Mouse (Mus musculus): Measurements from ENCODE around the gene Itga1.

The Itga1 gene

DNA sequence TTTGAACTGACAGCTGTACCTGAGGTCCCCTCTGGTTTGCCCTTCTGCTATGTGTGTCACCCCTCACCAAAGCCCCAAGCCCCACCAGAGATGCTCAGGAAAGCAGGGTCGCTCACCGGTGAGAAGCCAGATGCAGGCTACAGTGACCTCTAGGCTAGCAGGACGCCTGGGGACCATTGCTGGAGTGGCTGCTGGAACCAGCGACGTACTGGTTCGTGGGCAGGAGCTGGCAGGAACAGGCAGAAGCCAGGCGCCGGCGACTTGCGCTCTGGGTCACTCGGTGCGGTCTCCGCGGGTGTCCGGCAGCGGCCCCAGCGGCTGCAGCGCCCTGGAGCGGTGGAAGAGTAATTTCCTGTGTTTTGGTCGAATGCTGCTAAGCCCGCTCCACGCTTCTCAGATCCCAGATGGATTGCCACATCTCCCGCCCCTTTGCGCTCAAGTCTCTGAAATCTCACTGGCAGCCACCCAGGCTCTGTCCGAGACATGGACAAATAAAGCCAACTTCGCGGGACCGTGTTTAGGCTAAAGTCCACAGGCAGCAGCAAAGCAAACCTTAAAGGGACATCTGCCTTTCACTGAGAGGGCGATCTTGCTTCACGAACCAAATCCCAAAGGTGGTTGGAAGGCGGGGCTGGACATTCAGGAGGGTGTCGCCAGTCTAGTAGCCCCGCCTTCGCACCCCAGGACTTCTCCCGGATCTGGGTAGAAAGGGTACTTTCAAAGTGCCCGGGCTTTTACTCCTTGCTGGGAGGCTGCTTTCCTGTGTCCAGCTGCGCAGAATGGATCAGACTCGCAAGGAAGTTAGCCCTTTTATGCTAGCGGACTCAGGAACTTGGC lies at the start of gene Itga1, which contains the start of gene Gm49395:
Gene Itga1, minus strand, starts transcription at position 610 of the 837 bp plus-strand sequence.
Gene Gm49395, minus strand, starts transcription at position 567 of the 837 bp plus-strand sequence.
- in situ Hi-C loops (cut with MboI, MseI) = no loop called here

DNA sequence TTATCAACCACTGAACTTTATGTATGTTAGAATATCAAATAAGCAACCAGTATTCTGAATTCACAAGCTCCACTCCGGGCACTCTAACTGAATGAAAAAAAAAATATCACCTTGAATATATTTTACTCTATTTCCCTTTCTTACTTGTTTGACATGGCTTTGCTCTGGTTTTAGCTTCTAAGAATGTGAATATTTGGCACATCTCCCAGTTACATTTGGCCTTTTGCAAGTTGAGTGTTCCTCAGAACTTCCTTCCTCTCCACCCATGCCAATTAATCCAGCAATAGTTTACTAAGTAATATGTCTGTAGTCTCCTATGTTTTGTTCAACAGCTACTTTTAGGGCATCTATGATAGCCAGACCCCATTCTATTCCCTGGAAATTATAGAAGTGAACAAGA lies 48.8 kb upstream of the Itga1 start:
- in situ Hi-C loops (cut with MboI, MseI) = no loop called here

DNA sequence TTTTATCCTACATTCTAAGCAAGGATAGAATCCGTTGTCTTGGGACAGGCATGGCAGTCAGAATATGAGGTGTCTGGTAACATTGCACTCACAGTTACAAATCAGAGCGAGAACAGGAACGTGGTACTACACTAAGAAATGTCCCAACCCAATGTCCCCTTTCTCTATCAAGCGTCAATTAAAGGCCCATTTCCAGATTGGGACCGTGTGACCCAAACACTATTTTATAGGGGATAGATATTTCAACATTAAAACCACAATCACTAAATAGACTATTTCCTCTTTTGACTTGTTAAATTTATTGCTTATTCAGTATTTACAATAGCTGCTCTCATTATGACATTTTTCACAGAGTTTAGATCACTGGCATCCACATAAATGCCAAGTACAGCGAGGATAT lies 48.1 kb upstream of the Itga1 start:
- in situ Hi-C loops (cut with MboI, MseI) = no loop called here

DNA sequence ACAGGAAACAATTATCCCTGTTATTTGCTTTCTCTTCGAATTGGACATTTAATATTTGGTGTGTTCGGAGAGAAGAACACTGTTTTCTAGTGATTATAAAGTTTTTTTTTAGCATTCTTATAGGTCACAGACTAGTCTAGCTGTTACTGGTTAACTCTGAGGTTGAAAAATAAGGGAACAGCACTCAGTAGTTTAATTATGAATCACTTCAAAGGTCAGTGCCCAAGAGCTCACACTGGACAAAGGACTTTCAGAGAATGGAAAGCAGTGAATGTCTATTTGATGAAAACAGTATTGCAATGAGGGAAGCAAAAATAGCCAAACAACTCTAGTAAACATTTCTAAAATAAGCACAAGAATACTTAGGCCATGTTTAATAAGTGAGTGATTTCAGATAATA lies 41.8 kb upstream of the Itga1 start:
- in situ Hi-C loops (cut with MboI, MseI) = no loop called here

DNA sequence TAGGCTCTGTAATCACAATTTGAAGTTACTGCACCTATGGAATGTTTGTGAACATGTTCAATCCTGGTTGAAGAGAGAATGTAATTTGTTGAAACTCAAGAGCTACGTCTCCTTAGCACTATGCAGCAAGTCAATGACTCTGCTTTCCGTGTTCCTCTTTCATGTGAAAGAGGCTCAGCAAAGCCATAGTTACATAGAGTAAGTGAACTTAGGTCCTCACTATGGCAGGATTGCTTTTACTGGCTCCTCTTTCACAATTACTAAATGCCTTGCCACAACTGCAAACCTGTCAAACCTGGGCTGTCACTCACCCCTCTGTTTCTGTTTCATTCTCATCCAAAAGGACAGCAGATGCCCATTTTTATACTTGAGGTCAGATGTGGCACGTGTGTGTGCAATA lies 40.3 kb upstream of the Itga1 start:
- in situ Hi-C loops (cut with MboI, MseI) = no loop called here

DNA sequence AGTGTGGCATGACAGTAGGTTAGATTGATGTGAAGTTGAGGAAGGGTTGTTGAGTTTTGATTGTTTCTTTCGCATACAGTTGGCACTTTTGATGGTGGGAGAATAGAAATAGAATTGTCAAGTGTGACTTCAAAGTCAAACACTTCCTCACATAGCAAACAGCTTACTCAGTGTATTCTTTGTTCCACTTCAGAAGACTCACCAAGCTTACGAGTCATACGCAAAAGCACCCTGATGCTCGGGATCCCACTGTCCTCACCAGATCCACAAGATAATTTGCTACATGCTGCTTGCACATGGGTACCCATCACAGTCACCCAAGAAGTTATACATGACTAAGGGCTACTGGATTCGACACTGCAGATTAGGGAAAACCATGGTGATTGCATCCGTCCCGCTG lies 36.7 kb upstream of the Itga1 start:
- in situ Hi-C loops (cut with MboI, MseI) = no loop called here

DNA sequence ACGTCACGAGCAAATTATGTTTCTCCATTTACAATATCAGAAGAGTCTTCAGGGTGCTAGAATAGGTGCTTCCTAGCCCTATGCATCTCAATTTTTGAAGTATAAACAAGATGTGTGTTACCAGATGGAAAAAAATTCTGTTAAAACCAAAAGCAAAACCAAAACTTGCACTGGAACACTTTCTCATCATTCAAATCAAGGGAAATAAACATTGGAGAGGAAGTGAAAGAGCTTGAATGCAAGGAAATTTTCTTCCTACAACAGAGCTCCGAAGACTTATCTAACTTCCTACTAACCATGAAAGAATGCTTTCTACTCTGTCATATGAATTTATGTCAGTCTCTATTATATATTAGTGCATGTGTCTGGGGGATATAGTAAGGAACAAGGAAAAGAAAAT lies 35.0 kb upstream of the Itga1 start:
- in situ Hi-C loops (cut with MboI, MseI) = no loop called here

DNA sequence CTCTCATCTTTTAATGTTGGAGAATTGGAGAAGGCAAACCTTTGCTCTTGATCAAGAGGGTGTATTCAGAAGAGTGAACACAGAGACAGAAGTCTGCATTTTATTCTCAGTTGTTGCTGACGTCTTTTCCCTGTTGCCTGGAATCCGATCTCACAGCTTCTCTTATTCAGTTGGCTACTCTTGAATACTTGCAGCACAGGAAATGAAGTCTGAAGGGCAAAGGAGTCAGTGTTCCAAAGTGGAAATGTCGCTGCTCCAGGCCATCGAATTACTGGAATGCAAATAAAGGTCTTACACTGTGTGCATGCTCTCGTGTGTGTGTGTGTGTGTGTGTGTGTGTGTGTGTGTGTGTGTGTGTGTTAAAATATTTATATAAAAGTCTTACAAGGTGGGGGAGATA lies 30.7 kb upstream of the Itga1 start:
- in situ Hi-C loops (cut with MboI, MseI) = no loop called here

DNA sequence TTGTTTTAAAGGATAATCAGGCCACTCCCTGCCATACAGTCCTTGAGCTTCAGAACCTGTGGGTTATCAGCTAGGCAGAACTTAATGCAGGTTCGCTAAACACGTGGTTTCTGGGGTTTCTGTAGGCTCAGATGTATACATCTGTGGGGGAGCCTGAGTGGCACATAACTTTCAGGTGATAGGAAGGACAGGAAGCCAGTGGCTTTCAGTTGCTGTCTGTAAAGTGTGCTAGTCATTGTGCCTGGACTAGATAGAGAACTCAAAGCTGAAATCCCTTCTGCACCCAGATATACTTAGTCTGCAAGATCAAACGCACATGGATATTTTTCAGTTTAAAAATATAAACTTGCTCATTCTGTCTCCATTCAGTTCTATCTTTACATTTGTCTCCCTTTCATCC lies 29.6 kb upstream of the Itga1 start:
- in situ Hi-C loops (cut with MboI, MseI) = no loop called here

DNA sequence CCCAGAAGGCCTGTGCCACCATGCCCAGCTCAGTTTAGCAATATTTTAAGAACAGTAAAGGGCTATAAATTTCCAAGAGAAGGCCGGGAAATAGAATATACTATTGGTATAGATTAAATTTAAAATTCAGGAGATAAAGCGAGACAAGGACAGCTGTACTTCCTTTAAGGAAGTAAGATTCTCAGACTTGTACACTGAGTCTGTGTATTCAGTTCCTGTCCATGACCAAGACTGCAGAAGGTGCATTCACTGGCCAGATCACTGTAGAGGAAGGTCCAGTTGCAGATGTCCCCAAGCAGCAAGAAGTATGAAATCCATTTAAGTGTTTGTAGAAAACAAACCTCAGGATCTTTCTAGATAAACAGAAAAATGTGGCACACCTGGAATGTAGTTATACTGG lies 28.3 kb upstream of the Itga1 start:
- in situ Hi-C loops (cut with MboI, MseI) = no loop called here

DNA sequence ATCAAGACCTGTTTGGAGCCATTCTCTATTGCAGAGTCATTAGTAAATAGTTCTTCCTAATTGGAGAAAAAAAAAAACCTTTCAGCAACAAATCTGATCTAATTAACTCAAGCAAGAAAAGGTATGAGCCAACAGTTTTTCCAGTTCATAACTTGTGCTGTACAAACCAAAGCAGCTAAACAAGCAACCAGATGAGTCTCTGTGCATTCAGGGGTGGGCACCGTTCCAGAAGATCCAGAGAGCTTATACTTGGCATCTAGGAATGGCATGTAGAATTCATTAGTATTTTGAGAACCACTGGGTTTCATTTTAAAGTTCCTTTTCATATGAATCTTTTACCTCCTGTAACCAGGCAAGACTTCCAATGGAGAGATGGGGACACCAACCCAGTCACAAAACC lies 26.1 kb upstream of the Itga1 start:
- in situ Hi-C loops (cut with MboI, MseI) = loop anchor here (10.0 kb wide), 1 partner anchor 623 kb away; no protein-coding TSS in a partner anchor

DNA sequence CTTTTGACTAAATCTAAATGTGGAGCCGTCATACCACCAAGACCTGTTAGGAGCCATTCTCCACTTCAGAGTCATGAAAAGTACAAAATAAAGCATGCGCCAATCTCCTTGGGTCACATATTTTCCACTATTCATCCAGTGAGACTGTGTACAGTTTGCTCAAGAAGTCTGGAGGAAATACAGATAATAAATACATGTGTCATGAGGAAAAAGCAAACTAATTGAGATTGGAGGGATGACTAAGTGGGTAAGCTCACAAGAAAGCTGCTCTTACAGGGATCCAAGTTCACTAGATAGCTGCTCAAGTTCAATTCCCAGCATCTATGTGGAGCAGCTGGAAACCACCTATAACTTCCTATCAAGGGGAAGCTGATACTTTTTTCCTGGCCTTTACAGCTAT lies 24.8 kb upstream of the Itga1 start:
- in situ Hi-C loops (cut with MboI, MseI) = loop anchor here (10.0 kb wide), 1 partner anchor 622 kb away; no protein-coding TSS in a partner anchor

DNA sequence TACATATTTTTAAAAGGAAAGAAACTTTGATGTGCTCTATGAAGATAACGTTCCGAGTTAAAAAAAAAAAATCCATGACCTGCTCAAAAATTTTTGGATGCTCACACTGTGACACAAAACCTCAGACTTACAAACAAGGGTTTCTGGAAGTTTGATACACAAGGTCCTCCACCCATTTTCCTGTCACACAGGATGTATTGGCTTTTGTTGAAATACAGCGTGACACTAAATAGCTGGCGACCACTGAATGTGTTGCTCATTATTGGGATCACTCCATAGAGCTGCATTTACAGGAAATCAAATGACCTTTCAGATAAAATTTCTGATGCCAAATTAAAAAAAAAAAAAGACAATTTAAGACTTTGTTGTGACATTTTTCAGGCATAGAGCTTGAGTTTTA lies 23.4 kb upstream of the Itga1 start:
- in situ Hi-C loops (cut with MboI, MseI) = loop anchor here (10.0 kb wide), 1 partner anchor 620 kb away; no protein-coding TSS in a partner anchor

DNA sequence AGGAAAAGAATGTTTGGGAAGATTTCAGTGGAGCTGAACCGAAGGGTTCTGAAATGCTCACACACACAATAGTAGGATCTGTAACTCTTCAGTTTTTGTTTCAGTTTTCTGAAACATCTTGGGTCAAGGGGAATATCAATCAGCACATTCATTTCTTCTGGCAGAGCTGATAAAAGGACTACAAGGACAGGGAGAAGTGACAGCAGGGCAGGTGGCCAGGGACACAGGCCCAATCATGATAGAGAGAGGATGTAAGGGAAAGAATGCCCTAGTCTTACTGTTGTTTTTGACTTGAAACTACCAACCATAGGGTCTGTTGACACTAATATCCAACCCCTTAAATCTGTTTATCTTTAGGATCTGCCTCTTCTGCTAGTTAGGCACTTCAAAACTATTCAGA lies 22.8 kb upstream of the Itga1 start:
- in situ Hi-C loops (cut with MboI, MseI) = loop anchor here (5.0 to 10.0 kb wide), 2 partner anchors 620 to 1202 kb away; no protein-coding TSS in a partner anchor

DNA sequence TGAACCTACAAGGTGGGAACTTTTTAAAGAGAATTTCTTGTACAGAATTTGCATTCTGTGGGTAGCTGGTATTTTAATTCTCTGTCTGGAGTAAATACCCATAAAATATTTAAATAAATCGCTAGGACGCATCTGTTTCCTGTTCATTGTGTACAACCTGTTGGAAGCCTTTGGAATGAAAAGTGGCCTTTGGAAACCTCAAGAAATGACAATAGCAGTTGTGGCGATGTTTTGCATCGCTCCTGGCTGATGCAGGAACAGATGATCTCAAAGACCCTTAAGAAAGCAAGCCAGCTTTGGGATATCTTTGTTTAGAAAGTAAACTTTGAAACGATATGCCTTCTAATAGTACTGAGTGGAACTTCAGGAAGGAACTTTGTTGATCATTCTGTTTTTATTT lies 17.0 kb upstream of the Itga1 start:
- in situ Hi-C loops (cut with MboI, MseI) = no loop called here

DNA sequence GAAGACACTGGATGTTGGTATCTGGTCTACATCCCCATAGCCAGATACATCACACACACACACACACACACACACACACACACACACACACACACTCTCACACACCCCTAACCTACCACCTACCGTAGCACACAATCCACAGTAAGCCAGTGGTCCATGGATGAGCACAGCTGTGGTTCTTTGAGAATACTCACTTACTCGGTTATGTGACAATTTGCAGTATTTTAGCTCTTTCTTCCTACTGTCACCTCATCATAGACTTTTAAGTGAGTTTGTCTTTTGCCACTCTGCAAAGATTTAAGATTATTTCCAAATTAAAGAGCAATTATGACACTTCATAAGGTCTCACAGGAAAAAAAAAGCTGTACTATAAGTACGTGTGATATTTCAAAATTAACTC lies 16.4 kb upstream of the Itga1 start:
- in situ Hi-C loops (cut with MboI, MseI) = no loop called here

DNA sequence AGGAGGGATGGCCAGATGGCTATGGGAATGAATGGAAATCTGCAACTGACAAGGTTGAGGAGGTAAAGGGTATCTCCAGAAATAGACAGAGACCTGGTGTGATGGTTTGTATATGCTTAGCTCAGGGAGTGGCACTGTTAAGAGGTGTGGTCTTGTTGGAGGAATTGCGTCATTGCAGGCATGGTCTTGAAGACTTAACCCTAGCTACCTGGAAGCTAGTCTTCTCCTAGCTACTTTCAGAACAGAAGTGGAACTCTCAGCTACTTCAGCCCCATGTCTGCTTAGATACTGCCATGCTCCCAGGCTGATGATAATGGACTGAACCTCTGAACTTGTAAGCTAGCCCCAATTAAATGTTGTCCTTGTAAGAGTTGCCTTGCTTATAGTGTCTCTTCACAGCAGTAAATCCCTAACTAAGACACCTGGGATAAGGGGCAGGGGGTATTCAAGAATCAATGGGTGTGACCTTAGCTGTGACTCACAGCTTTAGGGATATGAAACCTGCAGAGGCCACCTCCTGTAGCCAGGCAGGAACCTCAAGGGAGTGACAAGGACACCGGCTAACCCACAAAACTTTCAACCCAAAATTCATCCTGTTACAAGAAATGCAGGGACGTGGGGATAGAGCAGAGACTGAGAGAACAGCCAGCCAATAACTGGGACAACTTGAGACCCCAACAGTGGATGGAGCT lies 15.3 kb upstream of the Itga1 start:
- in situ Hi-C loops (cut with MboI, MseI) = no loop called here

DNA sequence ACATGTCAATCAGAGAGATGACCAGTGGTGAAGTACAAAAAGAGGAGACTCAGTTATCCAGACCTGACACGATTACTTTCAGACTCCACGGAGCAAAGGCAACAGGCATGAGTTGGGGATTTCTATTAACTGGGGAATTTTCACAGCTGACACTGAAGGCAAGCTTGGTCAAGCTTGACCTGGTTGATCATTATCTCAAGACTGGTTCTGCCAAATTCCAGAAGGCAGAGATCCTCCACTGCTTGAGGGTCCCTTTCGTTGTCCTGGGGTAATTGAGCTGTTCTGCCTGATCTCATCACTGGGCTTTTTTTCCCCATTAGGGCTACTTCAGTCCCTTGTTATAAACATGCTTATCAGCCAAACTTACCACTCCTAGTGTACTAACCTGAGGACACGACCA lies 7.9 kb upstream of the Itga1 start:
- in situ Hi-C loops (cut with MboI, MseI) = no loop called here

DNA sequence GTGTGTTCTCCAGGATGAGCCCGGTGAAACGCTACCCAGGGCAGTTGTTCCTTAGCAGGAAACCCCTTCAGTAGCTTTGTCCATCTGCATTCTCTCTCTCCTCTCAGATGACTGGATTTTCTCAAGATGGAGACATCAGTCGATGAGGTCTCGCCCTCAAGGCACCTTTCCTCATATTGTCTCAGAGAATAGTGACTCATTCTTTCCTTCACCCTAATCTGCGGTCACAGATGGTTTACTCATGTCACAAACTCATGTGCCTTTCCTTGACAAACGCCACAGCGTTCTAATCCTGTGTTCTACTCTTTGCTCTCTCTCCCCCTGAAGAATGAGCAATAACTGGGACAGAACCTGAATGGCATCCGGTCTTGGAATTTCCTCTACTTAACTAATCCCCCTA lies 5.7 kb upstream of the Itga1 start:
- in situ Hi-C loops (cut with MboI, MseI) = no loop called here

DNA sequence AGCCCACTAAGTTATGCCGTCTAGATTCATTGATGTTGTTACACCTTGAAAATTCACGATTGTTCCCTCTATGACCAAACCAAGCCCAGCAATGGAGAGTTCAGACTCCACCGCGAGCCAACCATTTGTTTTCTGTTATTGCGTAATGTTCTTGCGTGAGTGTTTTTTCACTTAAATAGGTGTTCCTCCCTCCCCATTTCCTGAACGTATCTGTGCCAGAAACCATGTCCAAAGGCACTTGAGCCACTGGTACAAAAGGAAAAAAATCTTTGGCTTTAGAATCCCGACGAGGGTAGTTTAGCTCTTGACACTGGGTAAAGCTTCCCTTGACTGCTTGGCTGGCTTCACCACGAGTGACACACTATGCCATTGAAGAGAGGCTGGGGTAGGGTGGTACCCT lies 4.4 kb upstream of the Itga1 start:
- in situ Hi-C loops (cut with MboI, MseI) = no loop called here

DNA sequence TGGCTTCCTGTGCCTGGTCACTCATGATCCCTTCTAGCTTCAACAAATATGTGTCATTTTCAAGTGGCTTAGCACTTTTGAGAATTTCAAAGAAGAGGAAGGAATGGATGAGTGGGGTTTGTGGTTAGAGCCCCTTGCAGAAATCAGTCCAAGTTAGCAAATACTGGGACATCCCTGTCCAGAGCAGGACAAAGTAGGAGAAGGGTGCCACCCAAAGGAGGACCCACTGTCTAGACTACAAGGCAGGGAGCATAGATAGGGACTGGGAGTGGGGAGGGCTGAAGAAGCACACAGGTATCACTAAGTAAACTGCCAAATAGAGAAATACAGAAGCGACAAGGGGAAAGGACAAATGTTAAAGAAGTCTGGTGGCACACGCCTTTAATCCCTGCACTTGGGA lies 990 bp upstream of the Itga1 start:
- in situ Hi-C loops (cut with MboI, MseI) = no loop called here

DNA sequence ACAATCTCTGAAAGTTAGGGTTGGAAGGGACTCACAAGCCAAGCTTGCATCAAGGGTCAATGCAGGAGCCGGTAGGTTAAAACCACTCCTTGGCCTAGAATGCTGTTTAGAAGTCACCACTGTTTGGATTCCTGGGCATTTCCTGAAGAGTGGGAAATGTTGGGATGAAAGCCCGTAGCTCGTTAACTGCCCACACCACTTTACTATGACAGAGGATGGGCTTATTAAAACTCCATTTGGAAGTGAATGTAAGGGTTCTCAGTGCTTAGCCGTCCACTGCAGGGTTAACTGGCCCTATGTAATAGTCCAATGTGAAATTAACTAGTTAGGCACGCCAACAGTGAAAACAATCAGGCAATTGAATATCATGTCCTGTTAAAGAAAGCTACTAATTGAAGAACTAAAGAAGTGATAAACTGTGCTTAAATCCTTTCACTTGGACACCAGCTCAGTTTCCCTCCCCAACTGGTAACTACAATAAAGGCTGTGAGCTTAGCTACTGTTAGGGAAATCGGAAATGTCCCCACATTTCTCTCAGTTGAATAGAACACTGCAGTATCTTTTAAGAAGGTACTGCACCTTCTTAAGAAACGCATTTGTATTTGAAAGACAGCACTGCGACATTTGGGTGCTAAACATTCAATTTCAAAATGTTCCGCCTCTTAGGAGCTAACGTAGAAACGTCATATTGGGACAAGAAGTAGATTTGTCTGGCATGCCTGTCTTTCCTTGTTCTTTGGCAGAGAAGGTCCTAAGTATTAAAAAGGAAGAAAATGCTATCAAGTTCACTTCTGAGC lies 1.2 kb downstream of the Itga1 start:
- in situ Hi-C loops (cut with MboI, MseI) = no loop called here

All from T-helper 2 cell (primary cell).